Mouse (Mus musculus): ENCODE results near the gene Pcolce2. TPM values are rescaled to one million over a fixed set of nuclear protein-coding genes. Genes with fewer than 3 reads are reported as not detected.

Gene Pcolce2
- polyA plus RNA-seq, 1 experiment from 2014 or later: 2.5 TPM

DNA sequence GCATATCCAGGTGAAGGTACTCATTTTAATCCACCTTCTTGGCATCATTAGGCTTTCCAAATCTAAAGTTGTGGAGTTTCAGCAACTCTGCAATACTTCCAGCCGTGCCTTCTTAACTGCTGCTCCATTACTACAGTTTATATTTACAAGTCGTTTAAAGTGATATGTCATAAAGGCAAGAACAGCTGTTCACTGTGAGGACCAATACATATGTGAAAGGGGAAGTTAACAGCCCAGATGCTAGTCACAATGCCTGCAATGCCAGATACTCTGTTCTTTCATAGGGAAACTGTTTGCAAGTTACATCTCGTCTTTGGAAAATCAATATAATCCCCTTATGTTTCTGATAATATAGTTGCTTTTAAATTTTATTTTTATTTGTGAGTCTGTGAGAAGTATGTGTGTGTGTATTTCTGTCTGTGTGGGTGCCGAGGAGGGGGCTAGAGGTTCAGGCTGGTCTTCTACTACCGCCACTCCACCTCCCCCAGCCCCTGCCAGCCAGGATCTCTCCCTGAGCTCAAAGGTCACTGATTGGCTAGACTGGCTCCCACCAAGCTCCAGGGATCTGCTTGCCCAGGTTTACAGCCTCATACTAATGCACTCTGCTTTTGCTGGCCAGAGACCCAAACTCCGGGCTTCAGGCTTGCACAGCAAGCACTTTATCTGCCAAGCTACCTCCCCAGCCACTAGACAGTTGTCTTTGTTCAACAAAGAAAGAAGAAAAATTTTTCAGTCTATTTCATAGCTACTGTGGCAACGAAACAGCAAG, 107.6 kb downstream of the Pcolce2 start:
- H3K27ac ChIP-seq (replicated peaks): no peak overlapping the region
- no peak overlapping the region for H3K4me3 ChIP-seq
- 70% methylated on average over 7 of the region's 7 CpGs for WGBS
- peaks cover 5% of the 10 kb centered on the region; the same call in 1 of the 2 replicates for H3K4me1 ChIP-seq
- no peaks in the 10 kb centered on the region for H3K36me3 ChIP-seq
- no peak overlapping the region for H3K4me2 ChIP-seq (replicated peaks)
- H3K27me3 ChIP-seq: peaks cover 4% of the 10 kb centered on the region
- H3K9ac ChIP-seq (replicated peaks): no peak overlapping the region
- ATAC-seq (ENCODE audit: low FRiP score, low read depth): no peak
- H3K9me3 ChIP-seq: no peaks in the 10 kb centered on the region

DNA sequence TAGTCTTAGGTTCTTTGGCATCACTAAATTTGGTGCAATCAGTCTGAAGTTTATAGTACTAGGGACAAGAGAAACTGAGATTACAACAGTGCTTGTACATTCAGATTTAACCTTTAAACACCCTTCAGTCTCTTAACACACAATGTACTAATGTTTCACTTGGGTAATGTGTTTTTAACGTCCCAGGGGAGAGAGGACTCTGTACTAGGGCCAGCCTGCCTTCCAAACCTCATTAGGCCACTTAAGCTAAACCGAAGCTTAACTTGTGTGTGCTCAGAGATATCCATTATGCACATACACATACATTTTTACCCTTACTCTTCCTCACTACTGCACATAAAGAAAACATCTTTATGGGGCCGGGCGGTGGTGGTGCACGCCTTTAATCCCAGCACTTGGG, 109.9 kb downstream of the Pcolce2 start:
- no peaks in the 10 kb centered on the region for H3K9me3 ChIP-seq
- WGBS: 87% methylated on average over 5 of the region's 5 CpGs

More for the DNA sequence above, 109.9 kb downstream of the Pcolce2 start:
- Histone ChIP-seq H3K4me2 (replicated peaks) (no peak overlapping the region), H3K27me3 (peaks cover 4% of the 10 kb centered on the region), H3K36me3 (no peaks in the 10 kb centered on the region), H3K27ac (replicated peaks) (no peak overlapping the region), H3K4me1 (peaks cover 10% of the 10 kb centered on the region), H3K9ac (replicated peaks) (no peak overlapping the region), H3K4me3 (no peak overlapping the region)
- ATAC-seq (ENCODE audit: low FRiP score, low read depth): no peak

Other genes with a start within 250 kb of the Pcolce2 start
- 7.2 and 8.5 TPM in 2 replicates for gene Chst2, start 230.9 kb upstream of the Pcolce2 start, polyA plus RNA-seq (2016; fragmentation: Nextera tagmentation; extraction: Ambion mirVana)
- 166 and 170 TPM in 2 replicates for gene U2surp, start 125.6 kb upstream of the Pcolce2 start, polyA plus RNA-seq (2016; fragmentation: Nextera tagmentation; extraction: Ambion mirVana)
- gene Paqr9, start 77.9 kb upstream of the Pcolce2 start, polyA plus RNA-seq (2016; fragmentation: Nextera tagmentation; extraction: Ambion mirVana): 0.64 and 0.68 TPM in 2 replicates
- 5.6 and 6.1 TPM in 2 replicates for gene Trpc1, start 112.8 kb downstream of the Pcolce2 start, polyA plus RNA-seq (2016; fragmentation: Nextera tagmentation; extraction: Ambion mirVana)
- 3.2 and 3.8 TPM in 2 replicates for gene Pls1, start 207.7 kb downstream of the Pcolce2 start, polyA plus RNA-seq (2016; fragmentation: Nextera tagmentation; extraction: Ambion mirVana)
- gene Atr, start 220.0 kb downstream of the Pcolce2 start, polyA plus RNA-seq (2016; fragmentation: Nextera tagmentation; extraction: Ambion mirVana): 23.8 and 25.3 TPM in 2 replicates